Mouse (Mus musculus): ENCODE results near the gene Armh2. TPM values are rescaled to one million over a fixed set of nuclear protein-coding genes. Genes with fewer than 3 reads are reported as not detected.

Armh2 gene
- 0.22 and 0.34 TPM in 2 replicates for polyA plus RNA-seq (2012; rRNA removed)

GRCm38 (mm10) chr13:24741028-24741427, at the start of gene Armh2:
Gene Armh2, plus strand, starts transcription at chr13:24741232.
- DNase-seq (ENCODE audit: extremely low spot score in 1 of 2, low spot score in 1 of 2) = no peak

GRCm38 (mm10) chr13:24693312-24693711, 47.7 kb upstream of the Armh2 start:
- no peak for DNase-seq (ENCODE audit: extremely low spot score in 1 of 2, low spot score in 1 of 2)

GRCm38 (mm10) chr13:24698746-24699145, 42.3 kb upstream of the Armh2 start:
- no peak for DNase-seq (ENCODE audit: extremely low spot score in 1 of 2, low spot score in 1 of 2)

GRCm38 (mm10) chr13:24702128-24702527, 38.9 kb upstream of the Armh2 start:
- no peak for DNase-seq (ENCODE audit: extremely low spot score in 1 of 2, low spot score in 1 of 2)

GRCm38 (mm10) chr13:24709656-24710396, 31.2 kb upstream of the Armh2 start:
- DNase-seq (ENCODE audit: extremely low spot score in 1 of 2, low spot score in 1 of 2) = no peak

GRCm38 (mm10) chr13:24710968-24711367, 30.1 kb upstream of the Armh2 start:
- DNase-seq (ENCODE audit: extremely low spot score in 1 of 2, low spot score in 1 of 2) = no peak

GRCm38 (mm10) chr13:24712581-24713130, 28.4 kb upstream of the Armh2 start:
- no peak for DNase-seq (ENCODE audit: extremely low spot score in 1 of 2, low spot score in 1 of 2)

GRCm38 (mm10) chr13:24713434-24714000, 27.5 kb upstream of the Armh2 start:
- DNase-seq (ENCODE audit: extremely low spot score in 1 of 2, low spot score in 1 of 2) = peak; percentile 75 to 98

- DNase-seq (ENCODE audit: extremely low spot score in 1 of 2, low spot score in 1 of 2) = no peak
Measured at GRCm38 (mm10) chr13:24714360-24714885, 26.6 kb upstream of the Armh2 start.

- DNase-seq (ENCODE audit: extremely low spot score in 1 of 2, low spot score in 1 of 2) = no peak
Measured at GRCm38 (mm10) chr13:24715601-24716000, 25.4 kb upstream of the Armh2 start.

GRCm38 (mm10) chr13:24716441-24716840, 24.6 kb upstream of the Armh2 start:
- DNase-seq (ENCODE audit: extremely low spot score in 1 of 2, low spot score in 1 of 2) = no peak

- no peak for DNase-seq (ENCODE audit: extremely low spot score in 1 of 2, low spot score in 1 of 2)
Measured at GRCm38 (mm10) chr13:24717677-24718076, 23.4 kb upstream of the Armh2 start.

- DNase-seq (ENCODE audit: extremely low spot score in 1 of 2, low spot score in 1 of 2) = no peak
Measured at GRCm38 (mm10) chr13:24721502-24721901, 19.5 kb upstream of the Armh2 start.

GRCm38 (mm10) chr13:24723699-24724394, 17.2 kb upstream of the Armh2 start:
- no peak for DNase-seq (ENCODE audit: extremely low spot score in 1 of 2, low spot score in 1 of 2)

- no peak for DNase-seq (ENCODE audit: extremely low spot score in 1 of 2, low spot score in 1 of 2)
Measured at GRCm38 (mm10) chr13:24724395-24724759, 16.7 kb upstream of the Armh2 start.

- DNase-seq (ENCODE audit: extremely low spot score in 1 of 2, low spot score in 1 of 2) = no peak
Measured at GRCm38 (mm10) chr13:24729128-24729527, 11.9 kb upstream of the Armh2 start.

GRCm38 (mm10) chr13:24734502-24734901, 6.5 kb upstream of the Armh2 start:
- no peak for DNase-seq (ENCODE audit: extremely low spot score in 1 of 2, low spot score in 1 of 2)

GRCm38 (mm10) chr13:24735608-24736131, 5.4 kb upstream of the Armh2 start:
- DNase-seq (ENCODE audit: extremely low spot score in 1 of 2, low spot score in 1 of 2) = no peak

- DNase-seq (ENCODE audit: extremely low spot score in 1 of 2, low spot score in 1 of 2) = no peak
Measured at GRCm38 (mm10) chr13:24747823-24748222, 6.8 kb downstream of the Armh2 start.

GRCm38 (mm10) chr13:24750807-24751206, 9.8 kb downstream of the Armh2 start:
- DNase-seq (ENCODE audit: extremely low spot score in 1 of 2, low spot score in 1 of 2) = no peak

GRCm38 (mm10) chr13:24751396-24751795, 10.4 kb downstream of the Armh2 start:
- peak in 1 of 2 experiments; percentile 49 for DNase-seq (ENCODE audit: extremely low spot score in 1 of 2, low spot score in 1 of 2)
